Mouse (Mus musculus) CD4-positive helper T cell, adult 2 months (primary cell): Measurements from ENCODE around the gene Gm8914.
"Not testable (repeated sequence)": the region's sequence is repeated elsewhere in the genome, so short reads cannot be mapped to it uniquely, and the experiment has no call there.

Source experiments
- DNase-seq: peaks from one replicate; pipeline ENCODE4 v3.0.0-alpha.2; 2012; ENCODE audit warnings: low read depth, missing footprints, low spot score

Gm8914 gene

DNA sequence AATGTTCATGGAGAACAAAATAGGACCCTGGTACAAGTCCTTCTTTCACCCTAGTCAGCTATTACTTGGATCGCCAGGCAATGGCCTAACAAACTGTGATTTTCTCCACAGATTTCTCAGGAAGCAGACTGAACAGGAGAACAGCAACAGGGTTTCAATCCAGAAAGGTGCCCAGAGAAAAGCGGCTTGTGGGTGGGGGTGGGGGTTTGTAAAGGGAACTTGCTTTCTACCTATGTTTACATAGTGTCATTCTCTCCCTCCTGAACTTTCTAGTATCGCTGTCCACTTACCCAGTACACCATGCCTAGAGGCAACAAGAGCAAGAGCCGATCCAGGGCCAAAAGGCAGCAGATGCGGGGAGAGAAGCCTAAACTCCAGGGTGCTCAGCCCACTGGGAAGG lies at the start of gene Gm8914:
TSS of gene Gm8914 (plus strand) at position 301 of the 400 bp plus-strand sequence.
- DNase-seq = not testable (repeated sequence)
